Mouse (Mus musculus) adrenal gland, postnatal 25 days (tissue): ENCODE data around the gene Manbal. TPM values are rescaled to one million over a fixed set of nuclear protein-coding genes. Genes with fewer than 3 reads are reported as not detected.

Source experiments
- DNase-seq: peaks from one replicate; pipeline ENCODE4 v3.0.0; 2021; ENCODE audit warnings: mixed read lengths
- total RNA-seq: library from RNA; stranded (reverse); gene quantifications from 2 replicates; pipeline ENCODE4 v1.2.3, GENCODE M21; 2021

Gene Manbal
- total RNA-seq, 1 experiment from 2014 or later: 34.6 TPM

DNA sequence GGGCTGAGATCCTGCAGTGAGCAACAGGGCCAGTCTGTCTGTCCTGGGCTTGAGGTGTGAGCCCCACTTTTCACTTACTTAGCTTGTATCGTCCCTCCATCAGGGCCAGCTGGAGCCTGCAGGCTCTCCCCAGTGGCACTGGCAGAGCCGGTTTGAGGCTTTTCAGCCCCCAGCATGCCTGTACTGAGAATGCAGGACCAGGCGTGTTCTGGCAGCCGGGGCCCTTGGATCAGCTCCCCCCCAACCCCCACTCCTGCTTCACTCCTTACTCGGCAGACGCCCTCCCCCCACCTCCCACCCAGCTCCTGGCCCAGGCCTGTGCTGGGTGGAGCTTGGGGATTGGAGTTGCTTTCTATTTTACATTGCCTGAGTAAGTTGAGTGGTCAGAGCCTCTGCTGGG, 67.1 kb downstream of the Manbal start:
- DNase-seq: no peak

DNA sequence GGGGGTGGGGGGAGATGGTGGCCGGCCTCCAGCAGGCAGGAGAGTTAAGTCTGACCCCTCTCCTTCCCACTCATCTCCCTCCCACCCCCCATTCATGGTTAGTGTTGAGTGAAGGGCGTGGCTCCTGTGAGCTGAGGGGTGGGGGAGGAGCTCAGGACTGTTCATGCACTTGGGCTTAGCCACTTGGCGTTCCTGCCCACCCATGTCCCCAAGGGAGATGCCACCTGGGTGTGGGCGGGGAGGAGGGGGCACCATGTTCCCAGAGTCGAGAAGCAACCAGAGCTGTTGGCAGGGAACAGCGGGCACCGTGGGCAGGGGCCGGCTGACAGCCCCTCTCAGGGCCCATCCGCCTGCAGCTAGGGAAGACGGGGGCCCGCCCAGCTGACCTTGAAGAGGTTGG, 69.1 kb downstream of the Manbal start:
- no peak for DNase-seq

DNA sequence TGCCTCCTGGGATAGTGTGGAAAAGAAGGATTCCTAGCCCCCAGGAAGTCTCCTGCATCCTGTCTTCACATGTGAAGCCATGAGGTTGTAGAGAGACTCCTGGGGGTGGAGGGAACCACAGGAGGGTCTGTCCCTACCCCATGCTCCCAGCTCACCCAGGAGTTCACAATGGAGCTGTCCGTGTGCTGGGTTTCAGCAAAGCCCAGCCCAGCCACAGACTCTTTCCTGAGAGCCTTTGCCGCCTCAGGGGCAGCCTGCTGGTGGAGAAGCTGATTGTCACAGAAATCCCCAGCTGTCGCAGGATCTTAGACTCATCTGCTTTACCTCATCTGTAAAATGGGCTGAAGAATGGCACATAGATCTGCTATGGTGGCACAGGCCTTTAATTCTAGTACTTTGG, 69.7 kb downstream of the Manbal start:
- DNase-seq: no peak

DNA sequence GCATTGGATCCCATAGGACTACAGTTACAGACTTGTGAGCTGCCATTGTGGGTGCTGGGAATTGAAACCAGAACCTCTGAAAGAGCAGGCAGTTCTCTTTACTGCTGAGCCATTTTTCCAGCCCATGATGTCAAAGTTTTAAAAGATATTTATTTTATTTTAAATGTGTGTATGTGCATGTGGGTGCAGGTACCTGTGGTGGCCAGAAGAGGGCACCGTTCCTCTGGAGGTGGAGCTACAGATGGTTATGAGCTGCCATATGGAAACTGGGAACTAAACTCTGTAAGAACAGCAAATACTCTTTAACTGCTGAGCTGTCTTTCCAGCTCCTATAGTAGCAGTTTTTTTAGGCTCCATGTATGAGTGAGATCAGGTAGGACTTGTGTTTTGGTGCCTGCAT, 74.0 kb downstream of the Manbal start:
- DNase-seq: no peak

Other genes starting within 250 kb of the Manbal start
- gene Samhd1, start 232.3 kb upstream of the Manbal start, total RNA-seq: 18.0 and 26.1 TPM in 2 replicates
- 8.8 and 9.0 TPM in 2 replicates for gene Rbl1, start 163.1 kb upstream of the Manbal start, total RNA-seq
- 246 and 263 TPM in 2 replicates for gene Rpn2, start 88.6 kb upstream of the Manbal start, total RNA-seq
- gene Mroh8, start 88.0 kb upstream of the Manbal start, total RNA-seq: 0.46 and 0.57 TPM in 2 replicates
- not detected in 2 replicates for gene Ghrh, start 20.1 kb upstream of the Manbal start, total RNA-seq
- gene Src, start 50.9 kb downstream of the Manbal start, total RNA-seq: 18.1 and 19.4 TPM in 2 replicates
- 71.3 and 91.2 TPM in 2 replicates for gene Nnat, start 192.5 kb downstream of the Manbal start, total RNA-seq
- 61.5 and 82.8 TPM in 2 replicates for gene Blcap, start 203.7 kb downstream of the Manbal start, total RNA-seq